16 mouse cellular contexts compared by ENCODE assay signal in genomic region chr10:96578924-96579323, GRCm38 (mm10). TPM values are rescaled to one million over a fixed set of nuclear protein-coding genes. Genes with fewer than 3 reads are reported as not detected.
DNase-seq lines count a peak whose midpoint lies in the region; ATAC-seq and TF ChIP-seq lines count a peak whose summit lies in the region.
"Had no signal": no experiment of that assay in that cellular context is flagged by ENCODE, and none has a peak within 500 bp of the region (broad histone marks: within the 10 kb centered on the region; RNA-seq: fewer than 3 reads in every experiment).

No protein-coding gene starts in this region.

- H3K36me3 ChIP-seq in kidney, postnatal 0 days (ENCODE audit: insufficient read depth, low read length) = no peaks in the 10 kb centered on the region
- H3K36me3 ChIP-seq in kidney, embryonic 16.5 days (ENCODE audit: insufficient read depth, low read length) = no peaks in the 10 kb centered on the region
- no peaks in the 10 kb centered on the region for H3K36me3 ChIP-seq in stomach, embryonic 14.5 days (ENCODE audit: control insufficient read depth, insufficient read depth, low read length)
- no peaks in the 10 kb centered on the region for H3K36me3 ChIP-seq in stomach, postnatal 0 days (ENCODE audit: control insufficient read depth, insufficient read depth, low read length)
- no peaks in the 10 kb centered on the region for H3K36me3 ChIP-seq in embryonic facial prominence, embryonic 14.5 days (ENCODE audit: control insufficient read depth, insufficient read depth, low read length)
- H3K36me3 ChIP-seq: G1E; heart, embryonic 12.5 days; hindbrain, embryonic 10.5 days had no signal

- H3K27me3 ChIP-seq in kidney, postnatal 0 days (ENCODE audit: insufficient read depth, low read length) = no peaks in the 10 kb centered on the region
- no peaks in the 10 kb centered on the region for H3K27me3 ChIP-seq in kidney, embryonic 16.5 days (ENCODE audit: insufficient read depth, low read length)
- no peaks in the 10 kb centered on the region for H3K27me3 ChIP-seq in stomach, embryonic 14.5 days (ENCODE audit: control insufficient read depth, insufficient read depth, low read length)
- H3K27me3 ChIP-seq in stomach, postnatal 0 days (ENCODE audit: control insufficient read depth, insufficient read depth, low read length) = no peaks in the 10 kb centered on the region
- no peaks in the 10 kb centered on the region for H3K27me3 ChIP-seq in embryonic facial prominence, embryonic 14.5 days (replicated peaks; ENCODE audit: control insufficient read depth, insufficient read depth, low read length)
- H3K27me3 ChIP-seq: forebrain, embryonic 13.5 days; heart, embryonic 12.5 days had no signal

- no peak for ATAC-seq in kidney, postnatal 0 days (replicated peaks; ENCODE audit: low FRiP score, low read depth)
- ATAC-seq in kidney, embryonic 16.5 days (ENCODE audit: low FRiP score, low TSS enrichment) = no peak
- ATAC-seq in stomach, embryonic 14.5 days (ENCODE audit: insufficient number of reproducible peaks, insufficient read depth, low FRiP score, low read depth) = no peak
- no peak for ATAC-seq in stomach, postnatal 0 days (ENCODE audit: low FRiP score, low TSS enrichment)
- ATAC-seq in embryonic facial prominence, embryonic 14.5 days (ENCODE audit: low read depth) = no peak
- ATAC-seq: forebrain, embryonic 13.5 days; forebrain, postnatal 0 days; hindbrain, embryonic 16.5 days had no signal

- H3K9me3 ChIP-seq in kidney, postnatal 0 days (replicated peaks; ENCODE audit: low read length) = no peaks in the 10 kb centered on the region
- H3K9me3 ChIP-seq in kidney, embryonic 16.5 days (ENCODE audit: low read length) = no peaks in the 10 kb centered on the region
- no peaks in the 10 kb centered on the region for H3K9me3 ChIP-seq in stomach, embryonic 14.5 days (ENCODE audit: control insufficient read depth, low read depth, low read length)
- H3K9me3 ChIP-seq in stomach, postnatal 0 days (ENCODE audit: control insufficient read depth, low read length) = no peaks in the 10 kb centered on the region
- H3K9me3 ChIP-seq in embryonic facial prominence, embryonic 14.5 days (ENCODE audit: control insufficient read depth, low read length) = no peaks in the 10 kb centered on the region
- H3K9me3 ChIP-seq: forebrain, embryonic 13.5 days; heart, embryonic 12.5 days; hindbrain, embryonic 10.5 days had no signal

- H3K4me2 ChIP-seq in kidney, postnatal 0 days (ENCODE audit: low read length) = no peak overlapping the region
- H3K4me2 ChIP-seq in kidney, embryonic 16.5 days (replicated peaks; ENCODE audit: low read depth, low read length) = no peak overlapping the region
- no peak overlapping the region for H3K4me2 ChIP-seq in stomach, embryonic 14.5 days (replicated peaks; ENCODE audit: low read depth, low read length)
- H3K4me2 ChIP-seq in stomach, postnatal 0 days (replicated peaks; ENCODE audit: low read depth) = no peak overlapping the region
- H3K4me2 ChIP-seq in embryonic facial prominence, embryonic 14.5 days (ENCODE audit: low read depth, low read length) = no peak overlapping the region
- H3K4me2 ChIP-seq: forebrain, embryonic 13.5 days; heart, embryonic 12.5 days had no signal

- H3K4me3 ChIP-seq in kidney, postnatal 0 days (replicated peaks; ENCODE audit: low read depth, low read length) = no peak overlapping the region
- no peak overlapping the region for H3K4me3 ChIP-seq in kidney, embryonic 16.5 days (ENCODE audit: low read length)
- H3K4me3 ChIP-seq in stomach, embryonic 14.5 days (ENCODE audit: low read depth, low read length) = no peak overlapping the region
- no peak overlapping the region for H3K4me3 ChIP-seq in stomach, postnatal 0 days (ENCODE audit: low read depth, low read length)
- H3K4me3 ChIP-seq in embryonic facial prominence, embryonic 14.5 days (ENCODE audit: low read depth, low read length) = no peak overlapping the region
- H3K4me3 ChIP-seq: forebrain, embryonic 13.5 days; heart, embryonic 12.5 days; hindbrain, embryonic 10.5 days had no signal

- no peak for TF ChIP-seq CTCF in kidney, postnatal 0 days (IDR thresholded peaks at IDR 0.05; ENCODE audit: low read depth)
- TF ChIP-seq CTCF in stomach, postnatal 0 days (IDR thresholded peaks at IDR 0.05; ENCODE audit: low read depth) = no peak

- no peak overlapping the region for H3K9ac ChIP-seq in kidney, postnatal 0 days (ENCODE audit: low read depth, low read length)
- H3K9ac ChIP-seq in kidney, embryonic 16.5 days (replicated peaks; ENCODE audit: low read length) = no peak overlapping the region
- no peak overlapping the region for H3K9ac ChIP-seq in stomach, embryonic 14.5 days (replicated peaks; ENCODE audit: low read depth, low read length)
- H3K9ac ChIP-seq in stomach, postnatal 0 days (ENCODE audit: low read length) = no peak overlapping the region
- no peak overlapping the region for H3K9ac ChIP-seq in embryonic facial prominence, embryonic 14.5 days (ENCODE audit: low read depth, low read length)
- H3K9ac ChIP-seq: forebrain, embryonic 13.5 days; forebrain, postnatal 0 days; heart, embryonic 12.5 days had no signal

- no peaks in the 10 kb centered on the region for H3K4me1 ChIP-seq in kidney, postnatal 0 days (replicated peaks; ENCODE audit: insufficient read depth, low read length)
- H3K4me1 ChIP-seq in kidney, embryonic 16.5 days (ENCODE audit: insufficient read depth, low read length) = no peaks in the 10 kb centered on the region
- H3K4me1 ChIP-seq in stomach, embryonic 14.5 days (ENCODE audit: control insufficient read depth, insufficient read depth, low read length) = no peaks in the 10 kb centered on the region
- no peaks in the 10 kb centered on the region for H3K4me1 ChIP-seq in stomach, postnatal 0 days (replicated peaks; ENCODE audit: control insufficient read depth, insufficient read depth)
- H3K4me1 ChIP-seq in embryonic facial prominence, embryonic 14.5 days (ENCODE audit: control insufficient read depth, insufficient read depth, low read length) = peaks cover 11% of the 10 kb centered on the region
- H3K4me1 ChIP-seq: heart, embryonic 12.5 days; hindbrain, embryonic 10.5 days had no signal

- H3K27ac ChIP-seq in kidney, postnatal 0 days = no peak overlapping the region
- H3K27ac ChIP-seq in kidney, embryonic 16.5 days (ENCODE audit: low read length) = no peak overlapping the region
- H3K27ac ChIP-seq in stomach, embryonic 14.5 days (ENCODE audit: low read length) = 0 out of 2 replicates have a peak overlapping the region, but pooled peaks have one; percentile 10
- no peak overlapping the region for H3K27ac ChIP-seq in stomach, postnatal 0 days (replicated peaks)
- peak overlapping the region; percentile 61; the same call in 1 of the 2 replicates for H3K27ac ChIP-seq in embryonic facial prominence, embryonic 14.5 days (replicated peaks; ENCODE audit: low read depth, low read length)
- H3K27ac ChIP-seq: forebrain, embryonic 13.5 days; hindbrain, embryonic 10.5 days had no signal

- peak; percentile 11 for DNase-seq in kidney, postnatal 0 days (ENCODE audit: low spot score)
- DNase-seq in stomach, postnatal 0 days (ENCODE audit: low spot score) = no peak
- no peak for DNase-seq in embryonic facial prominence, embryonic 14.5 days (ENCODE audit: low spot score)
- DNase-seq in urinary bladder, postnatal 10 days (ENCODE audit: low spot score) = no peak
- no peak for DNase-seq in kidney, adult 11 months
- DNase-seq: adrenal gland, postnatal 14 days; cerebellum, adult 18-20 months; forebrain, postnatal 0 days; gastrocnemius, postnatal 25 days had no signal

- 76% methylated on average over 5 of the region's 5 CpGs for WGBS in kidney, postnatal 0 days
- 78% methylated on average over 5 of the region's 5 CpGs for WGBS in kidney, embryonic 16.5 days
- 74% methylated on average over 5 of the region's 5 CpGs for WGBS in stomach, embryonic 14.5 days
- WGBS in stomach, postnatal 0 days = 62% methylated on average over 5 of the region's 5 CpGs
- WGBS in embryonic facial prominence, embryonic 14.5 days = 62% methylated on average over 5 of the region's 5 CpGs

- no peak for TF ChIP-seq EP300 in stomach, postnatal 0 days (optimal IDR thresholded peaks at IDR 0.05)

RNA-seq across cellular contexts. Expression of gene Btg1, which starts 37.9 kb away (rescaled TPM):
- polyA plus RNA-seq in kidney, postnatal 0 days (2015; fragmentation: Nextera tagmentation; extraction: Ambion mirVana) = 54.7 and 59.5 TPM in 2 replicates
- 47.9 and 51.4 TPM in 2 replicates for polyA plus RNA-seq in kidney, embryonic 16.5 days (2015; fragmentation: Nextera tagmentation; extraction: Ambion mirVana)
- 101 and 103 TPM in 2 replicates for polyA plus RNA-seq in stomach, embryonic 14.5 days (2014; fragmentation: Nextera tagmentation; extraction: Ambion mirVana)
- 59.8 and 63.0 TPM in 2 replicates for polyA plus RNA-seq in stomach, postnatal 0 days (2015; fragmentation: Nextera tagmentation; extraction: Ambion mirVana)
- 83.2 and 87.3 TPM in 2 replicates for polyA plus RNA-seq in embryonic facial prominence, embryonic 14.5 days (2014; fragmentation: Nextera tagmentation; extraction: Ambion mirVana)

Comparison
In these comparisons a context has a peak if more than half of its experiments do, and no peak if none do; other contexts are left out.
1. H3K27ac ChIP-seq: peak in stomach, embryonic 14.5 days (single experiment) and embryonic facial prominence, embryonic 14.5 days (single experiment); none in kidney, postnatal 0 days (single experiment), kidney, embryonic 16.5 days (single experiment) and stomach, postnatal 0 days (single experiment).